8 mouse cellular contexts compared by ENCODE assay signal in the genomic region with DNA sequence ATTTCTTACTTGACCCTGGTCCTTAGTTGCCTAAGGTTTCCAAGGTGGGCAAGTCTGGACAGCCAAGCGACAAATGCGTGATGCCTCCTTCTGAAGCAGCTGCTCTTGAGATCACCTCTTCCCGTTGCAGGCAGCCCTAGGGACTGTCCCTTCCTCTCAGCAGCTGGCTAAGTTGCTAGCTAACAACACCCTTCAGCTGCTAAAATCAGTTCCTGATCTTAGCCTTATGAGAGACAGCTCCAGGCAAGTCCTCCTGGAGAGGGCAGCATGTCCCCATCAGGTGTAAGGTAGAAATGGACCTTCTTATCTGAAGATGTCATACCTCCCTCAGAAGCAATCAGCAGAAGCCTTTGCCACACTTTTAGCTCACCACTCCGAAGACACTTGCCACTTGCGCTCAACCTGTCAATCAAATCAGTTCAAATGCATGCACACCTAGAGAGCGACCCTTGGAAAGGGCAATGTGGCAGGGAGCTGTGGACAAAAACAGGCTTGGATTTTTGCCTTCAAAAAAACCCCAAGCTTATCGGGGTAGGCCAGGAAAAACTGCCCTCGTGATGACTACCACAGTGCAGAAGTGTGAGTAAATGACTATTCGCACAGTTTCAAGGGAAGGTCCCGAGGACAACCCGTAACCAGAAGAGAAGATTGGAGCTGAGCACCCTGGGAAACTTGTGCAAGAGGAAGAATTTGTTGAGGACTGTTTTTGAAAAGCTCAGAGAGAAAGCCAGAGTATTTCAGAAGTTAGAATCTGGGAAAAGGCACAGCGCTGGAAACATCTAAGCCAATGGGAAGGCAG. TPM values are rescaled to one million over a fixed set of nuclear protein-coding genes. Genes with fewer than 3 reads are reported as not detected.
DNase-seq lines count a peak whose midpoint lies in the region.
"Had no signal": no experiment of that assay in that cellular context is flagged by ENCODE, and none has a peak within 500 bp of the region (broad histone marks: within the 10 kb centered on the region; RNA-seq: fewer than 3 reads in every experiment).

No protein-coding gene starts in this region.

- intact Hi-C loops in left cerebral cortex, postnatal 14 days (cut with DNase I): no loop called here

- peak; percentile 27 for DNase-seq in kidney, adult 18-20 months
- DNase-seq in kidney, adult 11 months: no peak
- DNase-seq in spleen, postnatal 36 days (ENCODE audit: low spot score in 2 of 2): peak; percentile 48 to 50
- no peak for DNase-seq in spleen, postnatal 4 days (ENCODE audit: low spot score in 2 of 2)
- DNase-seq in heart, adult 8-10 months (ENCODE audit: low spot score): peak; percentile 28
- DNase-seq in left cerebral cortex, postnatal 14 days (ENCODE audit: low spot score in 2 of 2): no peak
- DNase-seq in urinary bladder, postnatal 14 days (ENCODE audit: low spot score): no peak
- DNase-seq: cerebellum, adult 9-11 months had no signal

RNA-seq across cellular contexts. Expression of a gene that starts 36.9 kb away (rescaled TPM):
- total RNA-seq in heart, adult 8-10 months (2022): 100 to 1,000 TPM; 162 to 263 (median 197) TPM
- total RNA-seq in left cerebral cortex, postnatal 14 days (2021): 10 to 100 TPM; 73.9 to 77.1 TPM

Comparison
In these comparisons a context has a peak if more than half of its experiments do, and no peak if none do; other contexts are left out.
1. DNase-seq: peak in kidney, adult 18-20 months (single experiment), spleen, postnatal 36 days (2 of 2) and heart, adult 8-10 months (single experiment); none in kidney, adult 11 months (single experiment), spleen, postnatal 4 days (0 of 2), left cerebral cortex, postnatal 14 days (0 of 2) and urinary bladder, postnatal 14 days (single experiment).